Comparison of ENCODE assay signal across 9 mouse cellular contexts in genomic region chr6:83162701-83163100, GRCm38 (mm10). TPM values are rescaled to one million over a fixed set of nuclear protein-coding genes. Genes with fewer than 3 reads are reported as not detected.
DNase-seq lines count a peak whose midpoint lies in the region; ATAC-seq and TF ChIP-seq lines count a peak whose summit lies in the region.
"Had no signal": no experiment of that assay in that cellular context is flagged by ENCODE, and none has a peak within 500 bp of the region (broad histone marks: within the 10 kb centered on the region; RNA-seq: fewer than 3 reads in every experiment).

No protein-coding gene starts in this region.

- peak; percentile 69 for TF ChIP-seq RAD21 in MEL (IDR thresholded peaks at IDR 0.05; ENCODE audit: low read depth, low read length)

- H3K79me2 ChIP-seq in MEL (ENCODE audit: control insufficient read depth, insufficient read depth, low read length, poor library complexity): peaks cover 8% of the 10 kb centered on the region

- TF ChIP-seq POLR2A in MEL (IDR thresholded peaks at IDR 0.05; ENCODE audit: control insufficient read depth in 1 of 2, insufficient read depth in 1 of 2, low read depth in 1 of 2, low read length in 2 of 2, poor library complexity in 1 of 2): no peak

- peaks cover 6 to 9% of the 10 kb centered on the region in 2 experiments for H3K4me1 ChIP-seq in MEL (ENCODE audit: control insufficient read depth in 1 of 2, insufficient read depth in 2 of 2, low read length in 2 of 2)
- H3K4me1 ChIP-seq in liver, postnatal 0 days (ENCODE audit: insufficient read depth): peaks cover 32% of the 10 kb centered on the region
- peaks cover 39% of the 10 kb centered on the region for H3K4me1 ChIP-seq in neural tube, embryonic 13.5 days (replicated peaks)

- H3K36me3 ChIP-seq in MEL (ENCODE audit: control insufficient read depth in 1 of 2, insufficient read depth in 2 of 2, low read length in 2 of 2): peaks cover 0 to 11% of the 10 kb centered on the region in 2 experiments; a peak in 2 of 4 replicates
- no peaks in the 10 kb centered on the region for H3K36me3 ChIP-seq in liver, postnatal 0 days (replicated peaks; ENCODE audit: insufficient read depth, low read length)
- H3K36me3 ChIP-seq in neural tube, embryonic 13.5 days: no peaks in the 10 kb centered on the region

- TF ChIP-seq EP300 in MEL (IDR thresholded peaks at IDR 0.05; ENCODE audit: low read depth in 1 of 2, low read length in 2 of 2): no peak
- TF ChIP-seq EP300 in liver, postnatal 0 days (IDR thresholded peaks at IDR 0.05; ENCODE audit: low read depth): no peak

- DNase-seq in 416B (ENCODE audit: low read depth) (peak; percentile 76), MEL (ENCODE audit: low read depth, low spot score) (peak; percentile 82)
- DNase-seq in cerebellum, adult 9-11 months: peak; percentile 84
- peak; percentile 62 for DNase-seq in gastrocnemius, postnatal 10 days
- peak; percentile 56 for DNase-seq in kidney, adult 11 months
- peak; percentile 74 for DNase-seq in liver, postnatal 0 days
- peak; percentile 61 for DNase-seq in yolk sac, embryonic 10.5 days (ENCODE audit: low spot score)

- ATAC-seq in liver, postnatal 0 days: 0 out of 2 replicates have a peak, but pooled peaks have one; percentile 12
- ATAC-seq in neural tube, embryonic 13.5 days (ENCODE audit: low read depth): no peak

- no peak overlapping the region for H3K4me3 ChIP-seq in MEL (ENCODE audit: control insufficient read depth in 1 of 2, insufficient read depth in 1 of 2, low read depth in 2 of 2, low read length in 2 of 2)
- peak overlapping the region; percentile 45 for H3K4me3 ChIP-seq in liver, postnatal 0 days (ENCODE audit: low read depth, low read length)
- H3K4me3 ChIP-seq in neural tube, embryonic 13.5 days: peak overlapping the region; percentile 22

- peak overlapping the region; percentile 79 for H3K4me2 ChIP-seq in liver, postnatal 0 days (ENCODE audit: low read depth, low read length)
- peak overlapping the region; percentile 43 for H3K4me2 ChIP-seq in neural tube, embryonic 13.5 days

- 1% methylated on average over 8 of the region's 8 CpGs for WGBS in liver, postnatal 0 days (ENCODE audit: insufficient replicate concordance)
- WGBS in neural tube, embryonic 13.5 days: 1% methylated on average over 8 of the region's 8 CpGs

- H3K9ac ChIP-seq in MEL (ENCODE audit: control insufficient read depth, low read depth, low read length, poor library complexity, severe bottlenecking): no peak overlapping the region
- H3K9ac ChIP-seq in liver, postnatal 0 days (replicated peaks): peak overlapping the region; percentile 45; the same call in 1 of the 2 replicates
- H3K9ac ChIP-seq in neural tube, embryonic 13.5 days: peak overlapping the region; percentile 17; the same call in 1 of the 2 replicates

- H3K9me3 ChIP-seq in MEL (replicated peaks; ENCODE audit: insufficient read depth, low read length): no peaks in the 10 kb centered on the region
- no peaks in the 10 kb centered on the region for H3K9me3 ChIP-seq in liver, postnatal 0 days (ENCODE audit: low read length)
- H3K9me3 ChIP-seq in neural tube, embryonic 13.5 days: no peaks in the 10 kb centered on the region

- no peak overlapping the region for H3K27ac ChIP-seq in MEL (ENCODE audit: control insufficient read depth, low read depth, low read length)
- H3K27ac ChIP-seq in liver, postnatal 0 days (ENCODE audit: low read depth): no peak overlapping the region
- no peak overlapping the region for H3K27ac ChIP-seq in neural tube, embryonic 13.5 days (replicated peaks)

- H3K27me3 ChIP-seq in MEL (ENCODE audit: control insufficient read depth in 1 of 2, insufficient read depth in 2 of 2, low read length in 2 of 2): no peaks in the 10 kb centered on the region
- H3K27me3 ChIP-seq in liver, postnatal 0 days (ENCODE audit: insufficient read depth, low read length): peaks cover 23% of the 10 kb centered on the region
- H3K27me3 ChIP-seq in neural tube, embryonic 13.5 days: peaks cover 38% of the 10 kb centered on the region

- peak; percentile 69 to 83 (median 81) for TF ChIP-seq CTCF in MEL (IDR thresholded peaks at IDR 0.05 in 2 of 3, conservative IDR thresholded peaks at IDR 0.05 in 1 of 3; ENCODE audit: control insufficient read depth in 1 of 3, insufficient read depth in 1 of 3, low read depth in 2 of 3, low read length in 3 of 3, poor library complexity in 1 of 3, severe bottlenecking in 1 of 3)
- TF ChIP-seq CTCF in liver, postnatal 0 days (IDR thresholded peaks at IDR 0.05; ENCODE audit: low read depth): peak; percentile 83

TF ChIP-seq in MEL, 35 proteins besides CTCF, POLR2A, EP300 and RAD21 (continues in another document):
- TF ChIP-seq E2F4 (IDR thresholded peaks at IDR 0.05; ENCODE audit: borderline replicate concordance, low read depth, low read length) (no peak), USF2 (IDR thresholded peaks at IDR 0.05; ENCODE audit: borderline replicate concordance in 1 of 2, insufficient read depth in 1 of 2, low read depth in 1 of 2, low read length in 2 of 2) (no peak), MYC (IDR thresholded peaks at IDR 0.05; ENCODE audit: low read depth, low read length) (no peak), CHD1 (IDR thresholded peaks at IDR 0.05; ENCODE audit: low read depth, low read length) (no peak), MEF2A (IDR thresholded peaks at IDR 0.05; ENCODE audit: extremely low read depth, insufficient replicate concordance, low read depth, low read length, poor library complexity, severe bottlenecking) (no peak), BHLHE40 (IDR thresholded peaks at IDR 0.05; ENCODE audit: borderline replicate concordance, low read depth, low read length) (no peak), RCOR1 (IDR thresholded peaks at IDR 0.05; ENCODE audit: low read depth, low read length) (no peak; the same call in 1 of the 2 replicates), ETS1 (IDR thresholded peaks at IDR 0.05; ENCODE audit: low read depth, low read length) (no peak), MXI1 (IDR thresholded peaks at IDR 0.05; ENCODE audit: low read depth, low read length) (no peak), MYB (IDR thresholded peaks at IDR 0.05; ENCODE audit: low read depth, low read length) (no peak), POLR2AphosphoS5 (IDR thresholded peaks at IDR 0.05; ENCODE audit: borderline replicate concordance, low read depth, low read length) (no peak), MAZ (IDR thresholded peaks at IDR 0.05; ENCODE audit: low read depth, low read length) (0 out of 2 replicates have a peak, but pooled peaks have one; percentile 45), GABPA (IDR thresholded peaks at IDR 0.05; ENCODE audit: low read depth, low read length) (no peak), ELF1 (IDR thresholded peaks at IDR 0.05; ENCODE audit: low read depth, low read length) (no peak), MAX (IDR thresholded peaks at IDR 0.05; ENCODE audit: low read length) (no peak), GATA1 (IDR thresholded peaks at IDR 0.05; ENCODE audit: low read depth, low read length) (no peak), HCFC1 (IDR thresholded peaks at IDR 0.05; ENCODE audit: low read depth, low read length) (0 out of 2 replicates have a peak, but pooled peaks have one; percentile 37), KAT2A (conservative IDR thresholded peaks at IDR 0.05; ENCODE audit: low read depth, low read length) (no peak), SIN3A (IDR thresholded peaks at IDR 0.05; ENCODE audit: low read length) (0 out of 2 replicates have a peak, but pooled peaks have one; percentile 50), POLR2AphosphoS2 (IDR thresholded peaks at IDR 0.05; ENCODE audit: low read length) (no peak), ZMIZ1 (IDR thresholded peaks at IDR 0.05; ENCODE audit: low read depth, low read length) (no peak), TBP (IDR thresholded peaks at IDR 0.05; ENCODE audit: low read depth, low read length) (no peak)

RNA-seq across cellular contexts. Expression of gene Dctn1, which starts 3.0 kb away (rescaled TPM):
- 21.9 and 23.3 TPM in 2 replicates for total RNA-seq in MEL (2012; rRNA removed)
- 10 to 100 TPM in 1 of 2 experiments, not detected in 1; 81.9 TPM for polyA plus RNA-seq in MEL (2012; ENCODE audit: insufficient read depth in 1 of 2, insufficient read length in 2 of 2, low read depth in 1 of 2, low replicate concordance in 2 of 2, missing spikeins in 1 of 2)
- total RNA-seq in gastrocnemius, postnatal 10 days (2021): 100 to 1,000 TPM; 126 to 132 TPM
- 13.2 and 14.7 TPM in 2 replicates for polyA plus RNA-seq in liver, postnatal 0 days (2015; fragmentation: Nextera tagmentation; extraction: Ambion mirVana)
- 165 and 176 TPM in 2 replicates for polyA plus RNA-seq in neural tube, embryonic 13.5 days (2015; fragmentation: Nextera tagmentation; extraction: Ambion mirVana)

RNA-seq across cellular contexts. Expression of gene 1700003E16Rik, which starts 6.5 kb away (rescaled TPM):
- total RNA-seq in MEL (2012; rRNA removed): 0.15 and 0.23 TPM in 2 replicates
- polyA plus RNA-seq in MEL (2012; ENCODE audit: insufficient read depth in 1 of 2, insufficient read length in 2 of 2, low read depth in 1 of 2, low replicate concordance in 2 of 2, missing spikeins in 1 of 2): under 1 TPM in 1 of 2 experiments, not detected in 1; 0.50 TPM
- under 1 TPM in 1 of 2 experiments, not detected in 1; 0.23 TPM for total RNA-seq in gastrocnemius, postnatal 10 days (2021)
- polyA plus RNA-seq in liver, postnatal 0 days (2015; fragmentation: Nextera tagmentation; extraction: Ambion mirVana): 0.25 and 0.27 TPM in 2 replicates
- polyA plus RNA-seq in neural tube, embryonic 13.5 days (2015; fragmentation: Nextera tagmentation; extraction: Ambion mirVana): 2.1 and 3.3 TPM in 2 replicates
- total RNA-seq: gastrocnemius, postnatal 4 days had no signal

RNA-seq across cellular contexts. Expression of gene Wdr54, which starts 6.5 kb away (rescaled TPM):
- 3.2 and 3.4 TPM in 2 replicates for total RNA-seq in MEL (2012; rRNA removed)
- 1 to 10 TPM in 1 of 2 experiments, not detected in 1; 4.6 TPM for polyA plus RNA-seq in MEL (2012; ENCODE audit: insufficient read depth in 1 of 2, insufficient read length in 2 of 2, low read depth in 1 of 2, low replicate concordance in 2 of 2, missing spikeins in 1 of 2)
- total RNA-seq in gastrocnemius, postnatal 10 days (2021): 1 to 10 TPM in 1 of 2 experiments, under 1 TPM in 1; 0.43 to 1.4 TPM
- 0.17 and 0.20 TPM in 2 replicates for polyA plus RNA-seq in liver, postnatal 0 days (2015; fragmentation: Nextera tagmentation; extraction: Ambion mirVana)
- 14.9 and 16.0 TPM in 2 replicates for polyA plus RNA-seq in neural tube, embryonic 13.5 days (2015; fragmentation: Nextera tagmentation; extraction: Ambion mirVana)

RNA-seq across cellular contexts. Expression of gene Rtkn, which starts 27.4 kb away (rescaled TPM):
- total RNA-seq in MEL (2012; rRNA removed): 5.2 and 5.4 TPM in 2 replicates
- 1 to 10 TPM in 1 of 2 experiments, not detected in 1; 8.3 TPM for polyA plus RNA-seq in MEL (2012; ENCODE audit: insufficient read depth in 1 of 2, insufficient read length in 2 of 2, low read depth in 1 of 2, low replicate concordance in 2 of 2, missing spikeins in 1 of 2)
- total RNA-seq in gastrocnemius, postnatal 10 days (2021): 10 to 100 TPM; 22.3 to 24.5 TPM
- 7.0 and 7.1 TPM in 2 replicates for polyA plus RNA-seq in liver, postnatal 0 days (2015; fragmentation: Nextera tagmentation; extraction: Ambion mirVana)
- polyA plus RNA-seq in neural tube, embryonic 13.5 days (2015; fragmentation: Nextera tagmentation; extraction: Ambion mirVana): 18.9 and 20.7 TPM in 2 replicates

RNA-seq across cellular contexts. Expression of gene Ino80b, which starts 37.5 kb away (rescaled TPM):
- total RNA-seq in MEL (2012; rRNA removed): 25.8 and 30.6 TPM in 2 replicates
- 10 to 100 TPM in 1 of 2 experiments, not detected in 1; 40.9 TPM for polyA plus RNA-seq in MEL (2012; ENCODE audit: insufficient read depth in 1 of 2, insufficient read length in 2 of 2, low read depth in 1 of 2, low replicate concordance in 2 of 2, missing spikeins in 1 of 2)
- 10 to 100 TPM; 13.1 to 15.2 TPM for total RNA-seq in gastrocnemius, postnatal 10 days (2021)
- 5.1 and 5.7 TPM in 2 replicates for polyA plus RNA-seq in liver, postnatal 0 days (2015; fragmentation: Nextera tagmentation; extraction: Ambion mirVana)
- polyA plus RNA-seq in neural tube, embryonic 13.5 days (2015; fragmentation: Nextera tagmentation; extraction: Ambion mirVana): 11.4 and 13.0 TPM in 2 replicates

Comparison
In these comparisons a context has a peak if more than half of its experiments do, and no peak if none do; other contexts are left out.
1. H3K4me3 ChIP-seq: peak in liver, postnatal 0 days (single experiment) and neural tube, embryonic 13.5 days (single experiment); none in MEL (0 of 2).
2. Peak in every context shown above with its lines, with median percentiles within 50 percentile points of each other: DNase-seq.